Mouse (Mus musculus): ENCODE results near the gene Hnf1a.

Gene Hnf1a

GRCm38 (mm10) chr5:114978888-114979249, 8.0 kb upstream of the Hnf1a start:
- no peak for DNase-seq

GRCm38 (mm10) chr5:114978473-114978872, 7.6 kb upstream of the Hnf1a start:
- peak; percentile 26 for DNase-seq

GRCm38 (mm10) chr5:114976935-114977334, 6.0 kb upstream of the Hnf1a start:
- no peak for DNase-seq

- no peak for DNase-seq
Observed at GRCm38 (mm10) chr5:114973131-114973530, 2.2 kb upstream of the Hnf1a start.

- no peak for DNase-seq
Observed at GRCm38 (mm10) chr5:114972201-114972600, 1.3 kb upstream of the Hnf1a start.

- DNase-seq: no peak
Observed at GRCm38 (mm10) chr5:114969609-114970215, 1.2 kb downstream of the Hnf1a start.

- no peak for DNase-seq
Observed at GRCm38 (mm10) chr5:114969064-114969463, 1.8 kb downstream of the Hnf1a start.

- DNase-seq: no peak
Observed at GRCm38 (mm10) chr5:114968651-114969050, 2.2 kb downstream of the Hnf1a start.

- no peak for DNase-seq
Observed at GRCm38 (mm10) chr5:114967523-114968268, 3.2 kb downstream of the Hnf1a start.

GRCm38 (mm10) chr5:114964967-114965898, 5.7 kb downstream of the Hnf1a start:
- DNase-seq: no peak

GRCm38 (mm10) chr5:114964315-114964966, 6.5 kb downstream of the Hnf1a start:
- DNase-seq: no peak

- DNase-seq: no peak
Observed at GRCm38 (mm10) chr5:114961590-114962360, 9.1 kb downstream of the Hnf1a start.

- DNase-seq: no peak
Observed at GRCm38 (mm10) chr5:114958069-114958468, 12.8 kb downstream of the Hnf1a start.

GRCm38 (mm10) chr5:114953326-114953725, 17.6 kb downstream of the Hnf1a start:
- DNase-seq: no peak

GRCm38 (mm10) chr5:114951279-114951880, 19.5 kb downstream of the Hnf1a start:
- DNase-seq: no peak

GRCm38 (mm10) chr5:114950669-114951068, 20.2 kb downstream of the Hnf1a start:
- no peak for DNase-seq

GRCm38 (mm10) chr5:114949812-114950211, 21.1 kb downstream of the Hnf1a start:
- DNase-seq: no peak

- DNase-seq: peak; percentile 46
Observed at GRCm38 (mm10) chr5:114949316-114949715, 21.6 kb downstream of the Hnf1a start.

- DNase-seq: peak; percentile 50
Observed at GRCm38 (mm10) chr5:114948891-114949290, 22.0 kb downstream of the Hnf1a start.

GRCm38 (mm10) chr5:114945072-114945471, 25.8 kb downstream of the Hnf1a start:
- DNase-seq: no peak

GRCm38 (mm10) chr5:114942766-114943130, 28.1 kb downstream of the Hnf1a start:
- DNase-seq: no peak

Measured in cerebellum, adult 11 months (tissue).